Mouse (Mus musculus): Measurements from ENCODE around the gene Plcb1.

DNA sequence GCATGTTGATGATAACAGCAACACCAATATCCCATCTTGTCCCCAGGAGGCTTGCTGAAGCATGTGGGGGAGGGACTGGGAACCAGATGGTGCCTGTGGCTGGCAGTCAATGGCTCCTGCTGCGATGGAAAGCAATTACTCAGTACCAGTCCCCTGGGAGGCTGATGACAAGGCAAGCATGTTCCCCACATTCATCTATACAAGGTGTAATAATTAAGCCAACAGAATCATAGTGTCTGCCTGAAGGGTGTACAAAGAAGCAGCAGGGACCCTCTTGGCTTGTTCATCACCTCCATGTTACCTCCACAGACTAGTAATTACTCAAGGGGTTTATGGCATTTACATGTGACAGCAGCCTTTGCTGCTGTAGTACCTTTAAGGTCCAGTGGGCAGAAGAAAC, 125.0 kb downstream of the Plcb1 start:
- TF ChIP-seq ZNF384 (IDR thresholded peaks at IDR 0.05; ENCODE audit: low read depth, low read length), result no peak
- no peak for TF ChIP-seq HCFC1 (IDR thresholded peaks at IDR 0.05; ENCODE audit: borderline replicate concordance, insufficient read depth, low read length)
- TF ChIP-seq ZC3H11A (IDR thresholded peaks at IDR 0.05; ENCODE audit: borderline replicate concordance, low read depth, low read length), result no peak
- no peak for TF ChIP-seq MAFK (IDR thresholded peaks at IDR 0.05; ENCODE audit: insufficient read depth, low read depth, low read length)
- no peak for TF ChIP-seq CHD2 (IDR thresholded peaks at IDR 0.05; ENCODE audit: low read depth, low read length)
